Mouse (Mus musculus) kidney, postnatal 14 days (tissue): Measurements from ENCODE around the gene Hoxd9.

Source experiments
- DNase-seq: peaks from one replicate; pipeline ENCODE4 v3.0.0; 2022; ENCODE audit warnings: mixed read lengths

Hoxd9 gene

DNA sequence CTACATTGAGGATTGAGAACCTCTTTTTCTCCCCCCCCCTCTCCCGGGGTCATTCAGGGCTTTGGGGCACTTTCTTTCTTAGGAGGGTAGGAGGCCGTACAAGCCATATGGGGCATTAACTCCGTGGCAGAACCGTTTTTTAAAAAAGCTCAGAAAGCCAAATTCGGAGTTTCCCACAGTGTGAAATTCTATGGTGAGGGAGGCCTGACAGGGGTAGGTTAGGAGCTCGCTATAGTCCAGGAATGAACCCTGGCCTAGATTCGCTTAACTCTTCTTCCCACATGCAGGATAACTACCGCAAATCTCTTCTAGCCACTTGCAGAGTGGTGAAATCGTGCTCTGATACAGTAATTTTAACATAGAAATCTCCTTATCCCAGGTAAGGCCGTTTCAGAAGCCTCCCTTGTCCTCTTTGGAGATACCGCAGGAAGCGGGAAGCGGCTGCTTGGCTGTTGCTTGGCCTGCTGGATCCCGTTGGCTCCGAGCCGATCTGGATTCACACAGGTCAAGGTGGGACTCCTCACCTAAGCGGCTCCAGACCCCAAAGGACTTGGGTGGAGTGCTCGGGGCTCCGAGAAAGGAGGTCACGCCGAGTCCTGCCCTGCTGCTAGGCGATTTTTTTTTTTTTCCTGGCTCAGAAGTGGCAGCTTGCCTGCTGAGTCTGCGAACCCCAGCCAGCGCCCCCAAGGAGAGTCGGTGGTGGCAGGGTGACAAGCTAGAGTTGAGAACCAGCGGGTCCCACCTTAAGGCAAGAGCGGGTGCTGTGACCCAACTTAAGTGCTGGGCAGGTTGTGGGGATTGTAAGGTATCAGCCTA is 37.7 kb downstream of the Hoxd9 start:
- DNase-seq = no peak

DNA sequence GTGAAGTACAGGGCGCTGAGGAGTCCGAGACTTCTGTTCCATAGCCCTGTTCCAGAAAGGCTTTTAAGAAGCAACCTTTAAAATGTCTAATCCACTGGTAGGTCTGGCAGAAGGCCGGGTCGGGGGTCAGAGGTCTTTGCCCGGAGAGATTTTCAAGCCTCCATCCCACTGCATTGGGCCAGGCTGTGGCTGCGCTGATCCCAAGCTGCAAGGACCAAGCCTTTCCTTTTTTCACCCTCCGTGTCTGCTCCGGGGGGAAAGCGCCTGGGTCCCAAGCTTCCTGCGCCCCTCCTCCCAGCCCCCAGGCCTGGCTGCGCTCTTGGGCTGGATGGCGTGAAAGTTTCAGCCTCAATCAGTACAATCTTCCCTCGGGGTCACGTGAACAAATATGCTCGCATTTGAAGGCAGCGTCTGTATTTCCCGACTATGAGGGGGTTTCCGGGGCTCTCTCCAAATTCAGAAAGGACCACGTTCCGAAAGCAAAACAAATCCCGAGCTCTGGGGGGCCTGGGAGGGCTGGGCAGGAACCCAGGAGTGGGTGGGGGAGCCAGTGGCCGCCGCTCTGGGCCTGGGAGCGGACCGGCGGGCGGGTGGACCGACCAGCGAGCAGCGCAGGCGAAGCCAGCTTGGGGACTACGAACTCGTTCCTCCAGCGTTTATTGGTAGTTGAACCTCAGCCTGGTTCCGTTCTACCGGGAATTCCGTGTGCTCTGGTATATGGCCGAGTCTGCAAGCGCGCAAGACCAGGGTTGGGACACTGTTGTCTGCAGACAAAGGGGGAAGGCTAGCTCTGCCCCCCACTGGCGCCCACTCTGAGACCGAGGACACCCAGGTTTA is 38.5 kb downstream of the Hoxd9 start:
- peak; percentile 22 for DNase-seq

DNA sequence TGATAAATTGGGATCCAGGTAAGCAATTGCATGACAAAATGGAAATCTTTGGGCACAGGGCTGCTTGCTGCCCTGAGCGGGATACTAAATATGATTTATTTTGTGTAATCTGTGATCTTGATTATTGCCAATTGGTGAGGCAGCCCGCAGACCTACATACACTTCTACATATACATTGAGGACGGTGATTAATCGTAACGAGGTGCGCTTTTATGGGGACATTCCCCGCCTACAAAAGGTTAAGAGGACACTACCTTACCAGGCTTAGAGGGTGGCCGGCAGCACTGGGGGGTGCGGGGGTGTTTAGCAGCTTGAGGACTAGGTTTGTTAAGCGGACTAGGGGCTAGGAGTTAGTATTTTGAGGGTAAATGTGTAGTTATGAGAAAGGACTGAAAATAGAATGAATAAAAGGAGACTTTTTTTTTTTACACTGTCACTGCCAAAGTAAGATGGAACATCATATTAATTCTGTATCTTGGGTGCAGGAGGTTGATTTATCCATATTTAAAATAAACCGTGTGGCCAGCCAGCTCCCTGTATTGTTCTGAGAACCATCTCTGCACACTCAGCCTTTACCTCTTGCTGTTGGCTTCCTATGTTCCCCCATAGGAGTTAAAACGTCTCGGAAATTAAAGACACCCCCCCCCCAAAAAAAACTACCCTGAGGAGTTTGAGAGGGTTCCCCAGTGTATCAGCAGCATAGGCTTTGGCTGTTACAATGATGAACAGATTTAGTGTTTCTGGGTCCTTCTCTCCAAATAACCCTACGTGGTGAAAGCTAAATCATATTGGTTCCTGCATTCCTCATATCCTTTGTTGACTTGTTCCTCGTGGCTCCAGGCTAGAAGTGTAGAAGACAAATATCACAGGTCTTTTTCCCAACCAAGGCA is 39.4 kb downstream of the Hoxd9 start:
- no peak for DNase-seq

DNA sequence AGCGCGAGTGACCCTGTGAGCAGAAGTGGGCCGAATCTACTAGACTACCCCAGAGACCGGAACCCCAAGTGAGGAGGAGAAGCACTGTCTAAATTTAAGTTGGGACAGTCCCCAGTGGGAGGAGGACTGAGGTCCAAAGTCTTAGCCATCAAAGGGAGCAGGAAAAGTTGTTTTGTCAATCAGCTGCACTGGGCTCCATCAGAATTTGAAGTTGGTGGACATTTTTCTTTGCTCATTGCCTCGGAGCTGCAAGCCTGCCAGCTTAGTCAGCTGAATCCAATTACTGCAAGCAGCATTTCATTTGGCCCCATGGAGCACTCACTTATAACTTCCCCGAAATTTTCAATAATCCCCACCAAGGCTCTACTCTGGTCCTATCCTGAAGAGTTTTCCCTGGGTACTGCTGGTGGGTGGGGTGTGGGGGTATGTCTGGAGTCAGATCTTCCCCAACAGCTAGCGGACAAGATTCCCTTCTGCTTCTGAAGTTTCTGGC is 40.1 kb downstream of the Hoxd9 start:
- DNase-seq = peak; percentile 40

DNA sequence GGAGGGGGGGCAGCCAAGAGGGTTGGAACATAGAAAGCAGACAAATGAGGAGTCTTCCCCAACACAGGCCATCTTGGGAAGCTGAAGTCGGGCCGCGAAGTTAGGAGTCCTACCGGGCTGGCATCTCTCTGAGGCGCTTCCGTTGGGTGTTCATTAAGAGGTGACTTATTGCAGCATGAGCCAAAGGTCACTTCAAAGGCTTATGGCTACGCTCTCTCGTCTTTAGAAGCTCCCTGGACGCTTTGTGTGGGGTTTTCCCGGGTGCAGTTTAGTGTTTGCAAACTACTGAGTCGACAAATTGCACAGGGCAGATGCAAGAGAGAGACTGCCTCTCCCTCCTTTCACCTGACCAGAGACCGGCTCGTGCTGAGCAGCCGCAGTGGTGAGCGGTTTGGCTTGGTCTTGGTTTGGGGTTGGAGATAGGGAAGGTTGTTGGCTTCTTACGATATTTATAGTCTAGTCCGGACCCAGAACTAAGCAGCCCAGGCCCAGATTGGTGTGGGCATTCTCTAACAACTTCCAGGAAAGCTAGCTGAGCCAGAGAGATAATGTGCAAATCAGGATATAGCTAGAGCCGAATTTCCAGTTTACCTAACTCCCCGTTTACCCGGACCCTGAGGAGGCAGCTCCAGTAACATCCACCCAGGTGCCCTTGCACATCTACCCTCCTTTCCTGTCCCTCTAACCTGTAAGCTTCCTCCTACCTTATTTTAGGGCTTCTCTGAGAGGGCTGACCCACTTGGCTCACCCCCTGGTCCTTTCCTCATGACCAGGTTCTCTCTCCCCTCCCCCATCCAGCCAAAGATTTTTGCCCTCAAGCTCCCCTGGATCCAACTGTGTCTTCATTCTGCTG is 41.3 kb downstream of the Hoxd9 start:
- DNase-seq = peak; percentile 40

DNA sequence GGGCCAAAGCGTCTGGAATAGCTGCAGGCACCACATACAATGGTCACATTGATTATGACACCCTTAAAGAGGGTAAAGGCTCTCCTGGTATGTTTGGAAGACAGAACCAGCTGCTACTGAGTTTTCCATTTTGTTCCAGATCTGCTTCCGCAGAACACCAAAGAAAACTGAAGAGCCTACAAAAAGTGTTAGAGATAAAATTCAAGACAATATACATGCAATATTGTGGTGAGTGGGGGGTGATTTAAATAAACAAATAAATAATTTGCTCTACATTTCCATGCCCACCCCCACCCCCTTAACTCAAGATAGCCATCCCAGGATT is 41.9 kb downstream of the Hoxd9 start:
- DNase-seq = no peak

DNA sequence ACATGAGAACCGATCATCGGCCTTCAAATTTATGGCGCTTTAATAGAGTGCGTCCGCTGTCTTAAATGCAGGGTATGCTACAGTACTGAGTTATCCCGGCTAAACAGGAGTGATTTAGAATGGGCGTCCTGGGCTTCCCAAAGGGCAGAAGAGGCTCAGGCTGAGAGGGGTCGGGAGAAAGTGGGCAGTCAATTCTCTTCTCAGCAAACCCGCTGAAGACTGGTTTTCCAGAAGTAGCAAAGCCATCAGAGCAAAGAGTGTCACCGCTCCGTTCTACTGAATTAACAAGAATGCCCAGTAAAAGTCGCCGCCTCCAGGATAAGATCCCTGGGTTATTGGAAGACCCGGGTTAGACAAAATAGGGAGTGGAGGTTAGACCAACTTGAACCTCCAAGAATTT is 42.3 kb downstream of the Hoxd9 start:
- DNase-seq = no peak

DNA sequence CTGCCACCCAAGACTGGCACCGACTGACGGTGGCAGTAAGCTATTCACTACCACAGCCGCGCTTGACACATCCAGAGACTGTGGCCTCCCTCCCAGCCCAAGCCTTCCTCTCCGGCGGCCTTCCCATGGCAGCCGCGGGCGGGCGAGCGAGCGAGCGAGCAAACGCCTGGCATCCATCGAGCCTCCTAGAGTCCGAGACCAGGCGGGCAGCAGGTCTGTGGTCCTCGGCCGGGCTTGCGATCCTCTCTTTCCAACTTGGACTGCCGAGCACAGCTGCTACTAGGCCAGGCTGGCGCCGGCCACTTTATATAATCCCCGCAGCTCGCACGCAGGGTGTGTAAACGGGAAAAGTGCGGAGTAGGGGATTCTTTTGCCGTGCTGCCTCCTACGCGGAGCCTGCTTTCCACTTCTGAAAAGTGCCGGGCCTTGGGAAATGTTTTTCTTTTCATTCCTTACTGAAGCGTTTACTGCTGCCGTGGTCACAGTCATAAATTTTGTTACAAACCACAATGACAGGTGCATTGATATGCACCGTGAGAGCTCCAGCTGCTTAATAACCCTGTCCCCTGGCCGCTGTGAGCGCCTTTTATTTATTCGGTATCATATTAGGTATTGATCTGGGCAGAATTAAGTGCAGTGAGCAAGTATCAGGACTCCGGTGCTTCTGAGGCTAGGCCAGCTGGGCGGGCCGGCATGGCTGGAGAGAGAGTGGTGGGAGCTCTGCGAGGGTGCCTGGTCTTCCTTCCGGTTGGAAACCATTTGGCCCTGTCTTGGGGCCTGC is 43.0 kb downstream of the Hoxd9 start:
- peak; percentile 45 for DNase-seq

DNA sequence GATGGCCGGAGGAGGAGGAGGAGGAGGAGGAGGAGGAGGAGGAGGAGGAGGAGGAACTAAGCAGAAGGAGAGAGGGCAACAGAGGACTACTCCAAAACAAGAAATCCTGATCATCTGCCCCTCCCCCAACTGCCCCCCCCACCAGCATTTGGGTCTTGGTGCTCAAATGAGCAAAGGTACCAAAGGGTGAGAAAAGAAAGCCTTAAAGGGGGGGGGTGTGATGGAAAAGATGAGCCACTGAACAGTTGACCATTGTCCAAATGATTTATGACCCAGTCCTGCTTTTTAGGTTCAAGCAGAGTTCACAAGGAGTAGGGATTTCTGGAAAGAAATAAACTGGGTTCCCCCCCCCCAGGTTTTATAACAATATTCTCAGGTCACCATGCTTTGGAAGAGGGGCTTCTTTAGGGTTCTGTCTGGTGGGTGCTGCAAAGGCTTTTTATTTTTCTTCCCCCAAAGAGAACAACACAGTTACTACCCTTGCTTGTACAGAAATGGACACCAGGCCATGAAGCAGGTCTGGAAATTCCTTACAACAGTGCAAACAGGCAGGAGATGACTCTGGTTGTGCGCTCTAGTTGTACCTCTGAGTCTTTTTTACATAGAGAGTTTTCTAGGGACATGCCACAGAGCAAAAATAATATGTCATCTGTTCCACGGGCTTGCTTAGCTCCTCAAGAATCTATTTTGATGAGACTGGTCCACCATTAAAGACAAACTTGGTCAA is 43.9 kb downstream of the Hoxd9 start:
- no peak for DNase-seq

DNA sequence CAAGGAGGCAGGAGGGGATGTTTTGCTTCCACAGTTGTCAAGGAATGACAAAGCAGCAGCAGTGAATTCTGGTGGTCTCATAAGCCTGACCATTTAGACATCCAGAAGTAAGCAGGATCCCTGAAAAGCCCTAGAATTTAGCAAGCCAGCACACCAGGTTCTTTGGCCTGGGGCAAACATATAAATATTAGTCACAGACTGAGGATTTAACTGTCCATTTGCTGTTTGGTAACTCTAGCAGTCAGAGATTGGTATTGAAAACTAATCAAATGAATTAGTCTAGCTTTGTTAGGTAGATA is 44.4 kb downstream of the Hoxd9 start:
- DNase-seq = no peak

DNA sequence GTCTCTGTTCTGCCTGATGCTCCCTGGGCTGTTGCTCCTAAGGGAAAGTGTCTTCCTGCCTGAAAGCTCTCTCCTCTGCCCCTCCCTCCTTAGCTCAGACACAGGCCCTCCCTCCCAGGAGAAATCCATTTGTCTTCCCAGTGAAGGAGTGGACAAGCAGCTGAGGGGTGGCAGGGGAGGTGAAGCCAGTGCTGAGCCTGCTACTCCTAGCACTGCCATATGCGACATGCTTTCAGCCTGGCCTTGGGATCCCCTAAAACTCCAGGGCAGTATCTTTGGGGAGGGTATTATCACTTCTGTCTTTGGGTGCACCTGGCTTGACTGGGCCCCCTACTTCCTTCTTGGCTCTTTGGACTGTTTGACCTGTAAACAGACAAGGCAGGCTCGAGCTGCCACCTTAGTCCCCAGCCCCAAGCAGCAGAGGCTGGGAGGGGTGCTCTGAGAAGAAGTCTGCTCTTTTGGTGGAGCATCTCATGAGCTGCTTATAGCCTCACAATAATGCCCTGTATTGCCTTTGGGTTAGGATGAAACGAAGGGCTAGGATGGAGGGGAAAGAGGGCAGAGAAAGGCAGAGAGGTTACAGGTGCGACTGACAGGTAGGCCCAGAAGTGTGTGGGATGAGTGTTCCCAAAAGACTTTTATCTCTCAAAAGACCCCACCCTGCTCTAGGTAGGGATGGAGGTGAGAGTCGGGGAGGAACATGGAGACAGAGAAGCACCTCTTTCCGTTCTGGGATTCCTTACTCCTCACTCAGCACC is 48.2 kb downstream of the Hoxd9 start:
- DNase-seq = no peak

DNA sequence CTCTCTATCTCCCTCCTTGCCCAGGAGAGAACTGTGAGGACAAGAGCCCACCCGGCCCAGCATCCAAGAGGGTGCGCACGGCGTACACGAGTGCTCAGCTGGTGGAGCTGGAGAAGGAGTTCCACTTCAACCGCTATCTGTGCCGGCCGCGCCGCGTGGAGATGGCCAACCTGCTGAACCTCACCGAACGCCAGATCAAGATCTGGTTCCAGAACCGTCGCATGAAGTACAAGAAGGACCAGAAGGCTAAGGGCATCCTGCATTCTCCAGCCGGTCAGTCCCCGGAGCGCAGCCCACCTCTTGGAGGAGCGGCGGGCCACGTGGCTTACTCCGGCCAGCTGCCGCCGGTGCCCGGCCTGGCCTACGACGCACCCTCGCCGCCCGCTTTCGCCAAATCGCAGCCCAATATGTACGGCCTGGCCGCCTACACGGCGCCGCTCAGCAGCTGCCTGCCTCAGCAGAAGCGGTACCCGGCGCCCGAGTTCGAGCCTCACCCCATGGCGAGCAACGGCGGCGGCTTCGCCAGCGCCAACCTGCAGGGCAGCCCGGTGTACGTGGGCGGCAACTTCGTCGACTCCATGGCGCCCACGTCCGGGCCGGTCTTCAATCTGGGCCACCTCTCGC is 48.9 kb downstream of the Hoxd9 start:
- no peak for DNase-seq

DNA sequence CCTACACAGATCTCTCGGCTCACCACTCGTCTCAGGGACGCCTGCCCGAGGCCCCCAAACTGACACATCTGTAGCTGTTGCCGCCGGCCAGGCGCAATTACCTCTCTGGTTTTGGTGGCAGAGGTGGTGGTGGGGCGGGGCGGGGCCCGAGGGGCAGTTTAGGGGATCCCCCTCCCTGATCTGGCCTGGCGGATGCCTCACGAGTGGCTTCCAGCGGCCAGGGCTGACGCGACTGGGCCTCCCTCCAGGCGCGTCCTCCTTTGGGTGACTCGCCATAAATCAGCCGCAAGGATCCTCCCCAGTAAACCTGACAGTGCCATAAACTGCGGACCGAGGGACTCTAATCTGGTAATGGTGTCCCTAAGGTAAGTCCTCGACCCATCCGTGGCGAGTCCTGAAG is 49.5 kb downstream of the Hoxd9 start:
- DNase-seq = no peak

DNA sequence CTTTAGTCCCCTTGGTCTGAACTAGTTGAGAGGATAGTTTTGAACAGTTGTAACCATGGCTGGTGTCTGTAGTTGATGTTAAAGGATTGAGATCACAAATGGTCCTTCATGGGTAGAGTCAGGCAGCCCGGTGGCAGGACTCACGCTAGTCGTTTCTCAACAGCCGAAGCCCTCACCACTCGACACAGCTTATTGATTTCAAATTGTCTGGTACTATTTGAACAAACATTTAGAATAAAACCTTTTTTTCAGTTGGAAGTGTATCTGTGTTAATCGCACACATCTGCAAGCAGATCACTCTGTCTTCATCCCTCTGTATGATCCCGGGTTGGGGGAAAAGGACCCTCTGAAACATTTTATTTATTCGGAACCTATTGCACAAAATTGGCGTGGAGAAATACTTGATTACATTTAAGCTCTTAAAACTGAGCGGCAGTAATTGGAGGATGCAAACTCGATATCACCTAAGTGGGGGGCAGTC is 50.2 kb downstream of the Hoxd9 start:
- DNase-seq = no peak

DNA sequence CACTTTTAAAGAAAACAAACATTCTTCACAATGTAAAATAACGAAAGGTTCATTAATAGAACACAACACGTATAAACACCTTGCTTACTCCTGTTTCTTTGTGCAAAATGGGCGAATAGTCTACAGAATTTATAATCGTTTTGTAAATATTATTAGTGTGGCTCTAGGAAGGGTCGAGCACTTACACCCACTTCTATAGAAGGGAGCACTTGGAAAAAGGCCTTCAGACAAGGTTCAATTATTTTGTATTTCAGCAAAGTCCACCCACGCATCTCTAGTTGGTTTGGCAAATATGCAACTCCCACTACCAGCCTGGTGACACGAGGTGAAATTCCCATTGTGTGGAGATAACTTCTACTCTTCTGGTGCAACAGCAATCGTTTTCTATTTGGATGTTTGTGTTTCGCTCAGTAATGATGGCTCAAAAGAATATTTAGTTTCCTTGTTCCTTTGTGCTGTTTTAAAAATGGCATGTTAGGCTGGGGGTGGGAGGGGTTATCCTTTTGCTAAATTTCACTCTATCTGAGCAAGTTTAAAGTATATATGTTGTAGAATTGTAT is 51.0 kb downstream of the Hoxd9 start:
- no peak for DNase-seq

DNA sequence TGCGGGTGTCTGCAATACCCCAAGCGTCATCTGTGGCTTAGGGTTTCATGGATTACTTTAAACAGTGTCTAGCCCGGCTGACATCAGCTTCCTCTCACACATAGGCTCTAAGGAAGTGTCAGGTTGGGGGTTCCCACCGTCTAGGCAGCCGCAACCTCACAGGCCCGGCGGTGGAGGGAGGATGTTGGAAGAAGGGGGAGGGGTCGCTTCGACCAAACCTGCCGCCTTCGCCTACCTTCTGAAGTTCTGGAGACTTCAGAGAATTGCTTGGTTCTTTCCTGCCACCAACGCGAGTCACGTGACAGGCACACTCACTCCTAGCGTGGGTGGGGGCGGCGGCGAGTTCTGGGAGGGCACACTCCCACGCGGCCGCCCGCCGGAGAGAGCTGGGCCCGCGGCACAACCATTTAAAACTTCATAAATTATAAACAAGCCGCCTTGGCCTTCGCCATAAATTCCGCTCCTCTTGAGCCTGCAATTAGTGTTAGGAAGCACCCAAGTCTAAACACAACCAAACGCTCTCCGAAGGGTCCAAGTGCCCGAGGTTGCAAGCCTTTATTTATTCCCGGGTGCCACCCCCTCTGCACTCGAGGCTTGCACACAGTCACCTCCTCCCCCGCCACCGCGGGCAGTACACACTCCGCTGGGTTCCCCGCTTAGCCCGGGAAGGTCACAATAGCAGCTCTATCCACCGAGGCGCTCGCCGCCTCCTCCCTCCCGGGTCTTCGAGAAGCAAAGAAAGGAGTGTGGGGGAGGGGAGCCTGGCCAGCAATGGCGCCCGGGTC is 52.0 kb downstream of the Hoxd9 start:
- peak; percentile 70 for DNase-seq
